Mouse (Mus musculus): ENCODE measurements around the gene Trp63. TPM values are rescaled to one million over a fixed set of nuclear protein-coding genes. Genes with fewer than 3 reads are reported as not detected.

The Trp63 gene
- polyA plus RNA-seq, 1 experiment from 2014 or later = 46.3 TPM

GRCm38 (mm10) chr16:25746807-25747206 lies 63.2 kb downstream of the Trp63 start:
- ATAC-seq (ENCODE audit: insufficient number of reproducible peaks, insufficient read depth, low FRiP score, low read depth) = peak; percentile 65; the same call in 1 of the 2 replicates
- WGBS = 14% methylated on average over 3 of the region's 3 CpGs

GRCm38 (mm10) chr16:25751866-25752265 lies 68.3 kb downstream of the Trp63 start:
- Histone ChIP-seq H3K27ac (ENCODE audit: low read length) (no peak overlapping the region), H3K4me3 (ENCODE audit: low read depth, low read length) (no peak overlapping the region), H3K4me1 (ENCODE audit: control insufficient read depth, insufficient read depth, low read length) (no peaks in the 10 kb centered on the region), H3K4me2 (replicated peaks; ENCODE audit: low read depth, low read length) (no peak overlapping the region), H3K27me3 (ENCODE audit: control insufficient read depth, insufficient read depth, low read length) (no peaks in the 10 kb centered on the region), H3K36me3 (ENCODE audit: control insufficient read depth, insufficient read depth, low read length) (no peaks in the 10 kb centered on the region), H3K9ac (replicated peaks; ENCODE audit: low read depth, low read length) (no peak overlapping the region), H3K9me3 (ENCODE audit: control insufficient read depth, low read depth, low read length) (no peaks in the 10 kb centered on the region)
- 84% methylated on average over 11 of the region's 11 CpGs for WGBS
- ATAC-seq (ENCODE audit: insufficient number of reproducible peaks, insufficient read depth, low FRiP score, low read depth) = no peak

More at GRCm38 (mm10) chr16:25746807-25747206, 63.2 kb downstream of the Trp63 start:
- H3K27ac ChIP-seq (ENCODE audit: low read length) = no peak overlapping the region
- H3K4me3 ChIP-seq (ENCODE audit: low read depth, low read length) = no peak overlapping the region
- H3K4me2 ChIP-seq (replicated peaks; ENCODE audit: low read depth, low read length) = no peak overlapping the region; the same call in 1 of the 2 replicates
- H3K9me3 ChIP-seq (ENCODE audit: control insufficient read depth, low read depth, low read length) = no peaks in the 10 kb centered on the region
- no peaks in the 10 kb centered on the region for H3K27me3 ChIP-seq (ENCODE audit: control insufficient read depth, insufficient read depth, low read length)
- no peaks in the 10 kb centered on the region for H3K36me3 ChIP-seq (ENCODE audit: control insufficient read depth, insufficient read depth, low read length)
- H3K9ac ChIP-seq (replicated peaks; ENCODE audit: low read depth, low read length) = no peak overlapping the region
- no peaks in the 10 kb centered on the region for H3K4me1 ChIP-seq (ENCODE audit: control insufficient read depth, insufficient read depth, low read length)

- Histone ChIP-seq H3K27ac (ENCODE audit: low read length) (no peak overlapping the region), H3K4me1 (ENCODE audit: control insufficient read depth, insufficient read depth, low read length) (no peaks in the 10 kb centered on the region), H3K4me3 (ENCODE audit: low read depth, low read length) (no peak overlapping the region), H3K9ac (replicated peaks; ENCODE audit: low read depth, low read length) (no peak overlapping the region), H3K27me3 (ENCODE audit: control insufficient read depth, insufficient read depth, low read length) (no peaks in the 10 kb centered on the region), H3K9me3 (ENCODE audit: control insufficient read depth, low read depth, low read length) (no peaks in the 10 kb centered on the region), H3K4me2 (replicated peaks; ENCODE audit: low read depth, low read length) (no peak overlapping the region), H3K36me3 (ENCODE audit: control insufficient read depth, insufficient read depth, low read length) (no peaks in the 10 kb centered on the region)
- WGBS = 70% methylated on average over 2 of the region's 2 CpGs
- peak; percentile 56; the same call in 1 of the 2 replicates for ATAC-seq (ENCODE audit: insufficient number of reproducible peaks, insufficient read depth, low FRiP score, low read depth)
Observed at GRCm38 (mm10) chr16:25758108-25758507, 74.5 kb downstream of the Trp63 start.

- H3K9ac ChIP-seq (replicated peaks; ENCODE audit: low read depth, low read length) = no peak overlapping the region
- H3K4me2 ChIP-seq (replicated peaks; ENCODE audit: low read depth, low read length) = no peak overlapping the region
- no peaks in the 10 kb centered on the region for H3K36me3 ChIP-seq (ENCODE audit: control insufficient read depth, insufficient read depth, low read length)
- 73% methylated on average over 5 of the region's 5 CpGs for WGBS
- H3K4me3 ChIP-seq (ENCODE audit: low read depth, low read length) = no peak overlapping the region
- no peaks in the 10 kb centered on the region for H3K4me1 ChIP-seq (ENCODE audit: control insufficient read depth, insufficient read depth, low read length)
- no peaks in the 10 kb centered on the region for H3K27me3 ChIP-seq (ENCODE audit: control insufficient read depth, insufficient read depth, low read length)
- H3K27ac ChIP-seq (ENCODE audit: low read length) = no peak overlapping the region
- H3K9me3 ChIP-seq (ENCODE audit: control insufficient read depth, low read depth, low read length) = no peaks in the 10 kb centered on the region
- no peak for ATAC-seq (ENCODE audit: insufficient number of reproducible peaks, insufficient read depth, low FRiP score, low read depth)
Observed at GRCm38 (mm10) chr16:25765549-25765948, 82.0 kb downstream of the Trp63 start.

- peak; percentile 49; the same call in 1 of the 2 replicates for ATAC-seq (ENCODE audit: insufficient number of reproducible peaks, insufficient read depth, low FRiP score, low read depth)
- H3K36me3 ChIP-seq (ENCODE audit: control insufficient read depth, insufficient read depth, low read length) = no peaks in the 10 kb centered on the region
- no peak overlapping the region for H3K4me2 ChIP-seq (replicated peaks; ENCODE audit: low read depth, low read length)
- no peak overlapping the region for H3K9ac ChIP-seq (replicated peaks; ENCODE audit: low read depth, low read length)
- no peaks in the 10 kb centered on the region for H3K9me3 ChIP-seq (ENCODE audit: control insufficient read depth, low read depth, low read length)
- WGBS = 76% methylated on average over 7 of the region's 7 CpGs
- H3K27me3 ChIP-seq (ENCODE audit: control insufficient read depth, insufficient read depth, low read length) = no peaks in the 10 kb centered on the region
- H3K4me1 ChIP-seq (ENCODE audit: control insufficient read depth, insufficient read depth, low read length) = no peaks in the 10 kb centered on the region
- H3K27ac ChIP-seq (ENCODE audit: low read length) = peak overlapping the region; percentile 30
- H3K4me3 ChIP-seq (ENCODE audit: low read depth, low read length) = no peak overlapping the region
Observed at GRCm38 (mm10) chr16:25774611-25775010, 91.0 kb downstream of the Trp63 start.

- Histone ChIP-seq H3K4me3 (ENCODE audit: low read depth, low read length) (no peak overlapping the region), H3K27me3 (ENCODE audit: control insufficient read depth, insufficient read depth, low read length) (no peaks in the 10 kb centered on the region), H3K4me2 (replicated peaks; ENCODE audit: low read depth, low read length) (no peak overlapping the region), H3K9me3 (ENCODE audit: control insufficient read depth, low read depth, low read length) (no peaks in the 10 kb centered on the region), H3K27ac (ENCODE audit: low read length) (no peak overlapping the region), H3K36me3 (ENCODE audit: control insufficient read depth, insufficient read depth, low read length) (no peaks in the 10 kb centered on the region), H3K9ac (replicated peaks; ENCODE audit: low read depth, low read length) (no peak overlapping the region), H3K4me1 (ENCODE audit: control insufficient read depth, insufficient read depth, low read length) (no peaks in the 10 kb centered on the region)
- WGBS = 56% methylated on average over 1 of the region's 1 CpGs
- ATAC-seq (ENCODE audit: insufficient number of reproducible peaks, insufficient read depth, low FRiP score, low read depth) = no peak
Observed at GRCm38 (mm10) chr16:25777501-25777900, 93.9 kb downstream of the Trp63 start.

GRCm38 (mm10) chr16:25779964-25780363 lies 96.4 kb downstream of the Trp63 start:
- no peak overlapping the region for H3K4me2 ChIP-seq (replicated peaks; ENCODE audit: low read depth, low read length)
- H3K9me3 ChIP-seq (ENCODE audit: control insufficient read depth, low read depth, low read length) = no peaks in the 10 kb centered on the region
- H3K4me1 ChIP-seq (ENCODE audit: control insufficient read depth, insufficient read depth, low read length) = no peaks in the 10 kb centered on the region
- peak; percentile 46; the same call in 1 of the 2 replicates for ATAC-seq (ENCODE audit: insufficient number of reproducible peaks, insufficient read depth, low FRiP score, low read depth)
- H3K4me3 ChIP-seq (ENCODE audit: low read depth, low read length) = no peak overlapping the region
- H3K27ac ChIP-seq (ENCODE audit: low read length) = no peak overlapping the region
- no peaks in the 10 kb centered on the region for H3K27me3 ChIP-seq (ENCODE audit: control insufficient read depth, insufficient read depth, low read length)
- no peaks in the 10 kb centered on the region for H3K36me3 ChIP-seq (ENCODE audit: control insufficient read depth, insufficient read depth, low read length)
- WGBS = 51% methylated on average over 4 of the region's 4 CpGs
- no peak overlapping the region for H3K9ac ChIP-seq (replicated peaks; ENCODE audit: low read depth, low read length)

- Histone ChIP-seq H3K9me3 (ENCODE audit: control insufficient read depth, low read depth, low read length) (no peaks in the 10 kb centered on the region), H3K27me3 (ENCODE audit: control insufficient read depth, insufficient read depth, low read length) (no peaks in the 10 kb centered on the region), H3K9ac (replicated peaks; ENCODE audit: low read depth, low read length) (no peak overlapping the region), H3K4me3 (ENCODE audit: low read depth, low read length) (no peak overlapping the region), H3K4me1 (ENCODE audit: control insufficient read depth, insufficient read depth, low read length) (no peaks in the 10 kb centered on the region), H3K4me2 (replicated peaks; ENCODE audit: low read depth, low read length) (no peak overlapping the region), H3K27ac (ENCODE audit: low read length) (no peak overlapping the region), H3K36me3 (ENCODE audit: control insufficient read depth, insufficient read depth, low read length) (no peaks in the 10 kb centered on the region)
- no peak for ATAC-seq (ENCODE audit: insufficient number of reproducible peaks, insufficient read depth, low FRiP score, low read depth)
- WGBS = 90% methylated on average over 2 of the region's 2 CpGs
Observed at GRCm38 (mm10) chr16:25784246-25784645, 100.7 kb downstream of the Trp63 start.

- WGBS = 78% methylated on average over 5 of the region's 5 CpGs
- Histone ChIP-seq H3K36me3 (ENCODE audit: control insufficient read depth, insufficient read depth, low read length) (no peaks in the 10 kb centered on the region), H3K9ac (replicated peaks; ENCODE audit: low read depth, low read length) (no peak overlapping the region), H3K27me3 (ENCODE audit: control insufficient read depth, insufficient read depth, low read length) (no peaks in the 10 kb centered on the region), H3K4me1 (ENCODE audit: control insufficient read depth, insufficient read depth, low read length) (no peaks in the 10 kb centered on the region), H3K27ac (ENCODE audit: low read length) (no peak overlapping the region), H3K4me2 (replicated peaks; ENCODE audit: low read depth, low read length) (no peak overlapping the region), H3K4me3 (ENCODE audit: low read depth, low read length) (no peak overlapping the region), H3K9me3 (ENCODE audit: control insufficient read depth, low read depth, low read length) (no peaks in the 10 kb centered on the region)
- ATAC-seq (ENCODE audit: insufficient number of reproducible peaks, insufficient read depth, low FRiP score, low read depth) = no peak
Observed at GRCm38 (mm10) chr16:25786457-25786856, 102.9 kb downstream of the Trp63 start.

All from stomach, embryonic 14.5 days (tissue).